Mouse (Mus musculus): ENCODE measurements around the gene Erich2.

Gene Erich2

GRCm38 (mm10) chr2:70562611-70562980, 54.0 kb downstream of the Erich2 start:
- in situ Hi-C loops (cut with MboI, MseI) = loop anchor here (5.0 kb wide), 3 partner anchors 340 to 435 kb away; no protein-coding TSS in a partner anchor

DNA sequence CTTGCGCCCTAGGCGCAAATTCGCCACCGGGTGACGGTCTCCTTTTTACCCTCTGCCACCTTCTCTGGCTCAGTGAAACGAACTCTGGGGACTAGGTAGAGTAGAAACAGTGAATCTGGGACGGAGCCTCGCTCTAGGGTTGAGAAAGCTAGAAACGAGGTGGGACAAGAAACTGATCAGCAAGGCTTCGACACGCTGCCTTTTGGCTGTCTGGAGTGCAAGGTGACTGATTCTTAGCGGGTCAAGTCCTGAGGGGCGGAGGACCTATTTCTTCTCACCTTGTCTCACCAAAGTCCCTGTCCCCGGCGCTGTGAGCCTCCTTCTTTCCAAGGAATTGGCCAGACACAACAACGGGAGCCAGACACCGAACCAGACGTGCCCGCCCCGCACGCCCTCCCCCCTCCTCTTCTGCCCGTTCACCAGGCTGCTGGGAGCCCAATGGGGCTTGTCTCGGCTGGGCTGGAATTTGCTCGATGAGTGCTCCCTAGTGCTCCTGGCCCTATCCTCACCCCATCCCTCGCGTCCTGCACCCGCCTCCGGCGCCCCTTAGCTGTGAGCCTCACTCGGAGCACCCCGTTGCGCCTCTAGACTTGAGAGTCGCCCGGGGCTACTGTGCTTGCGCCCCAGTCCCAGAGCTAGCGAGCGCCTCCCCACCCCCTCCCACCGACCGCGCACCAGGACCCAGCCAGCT, 54.5 kb downstream of the Erich2 start:
- in situ Hi-C loops (cut with MboI, MseI) = loop anchor here (5.0 kb wide), 3 partner anchors 341 to 436 kb away; no protein-coding TSS in a partner anchor

GRCm38 (mm10) chr2:70563721-70564645, 55.4 kb downstream of the Erich2 start:
- in situ Hi-C loops (cut with MboI, MseI) = loop anchor here (5.0 kb wide), 3 partner anchors 342 to 437 kb away; no protein-coding TSS in a partner anchor

- in situ Hi-C loops (cut with MboI, MseI) = loop anchor here (5.0 kb wide), 3 partner anchors 342 to 437 kb away; no protein-coding TSS in a partner anchor
These were observed 56.2 kb downstream of the Erich2 start for GRCm38 (mm10) chr2:70564646-70565315.

DNA sequence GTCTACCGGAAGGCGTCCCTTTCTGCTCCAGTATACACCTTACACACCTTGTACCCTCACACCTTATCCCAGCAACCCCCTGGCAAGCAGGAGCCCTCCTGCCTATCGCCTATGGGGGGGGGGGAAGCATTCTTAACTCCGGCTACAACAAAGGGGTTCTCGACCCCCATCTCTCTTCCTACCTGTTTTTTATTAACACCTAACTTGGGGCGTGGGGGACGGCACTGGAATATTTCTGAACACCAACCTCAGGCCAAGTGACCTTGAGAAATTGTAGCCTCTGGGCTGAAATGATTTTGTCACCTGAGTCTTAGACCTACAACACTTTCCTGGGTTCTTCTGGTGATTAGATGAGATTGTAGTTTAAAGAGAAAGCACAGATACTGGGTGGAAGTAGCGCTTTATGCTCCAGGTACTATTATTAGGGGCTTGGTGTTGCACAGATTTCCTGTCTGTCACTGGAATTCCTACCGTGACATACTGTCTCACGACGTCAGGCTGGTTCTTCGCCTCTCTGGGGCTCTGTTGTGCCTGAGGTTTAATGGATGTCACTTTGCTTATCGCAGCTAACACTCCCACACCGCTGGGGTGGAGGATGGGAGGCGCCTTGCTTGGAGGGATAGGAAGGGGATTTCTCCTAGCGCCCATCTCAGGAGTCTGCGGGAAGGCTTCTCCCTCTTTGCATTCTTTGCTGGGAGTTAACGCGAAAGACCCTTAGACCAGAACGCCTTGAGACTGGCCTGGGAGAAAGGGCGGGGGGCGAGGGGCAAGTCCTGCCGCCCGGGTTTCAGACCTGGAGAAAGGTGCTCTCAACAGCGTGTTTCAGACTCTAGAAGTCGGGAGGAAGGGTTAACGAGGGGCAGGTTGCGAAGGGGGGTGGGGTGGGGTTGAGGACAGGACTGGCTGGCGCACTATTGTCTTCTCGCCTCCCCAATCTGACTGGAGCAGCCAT, 57.3 kb downstream of the Erich2 start:
- in situ Hi-C loops (cut with MboI, MseI) = no loop called here

DNA sequence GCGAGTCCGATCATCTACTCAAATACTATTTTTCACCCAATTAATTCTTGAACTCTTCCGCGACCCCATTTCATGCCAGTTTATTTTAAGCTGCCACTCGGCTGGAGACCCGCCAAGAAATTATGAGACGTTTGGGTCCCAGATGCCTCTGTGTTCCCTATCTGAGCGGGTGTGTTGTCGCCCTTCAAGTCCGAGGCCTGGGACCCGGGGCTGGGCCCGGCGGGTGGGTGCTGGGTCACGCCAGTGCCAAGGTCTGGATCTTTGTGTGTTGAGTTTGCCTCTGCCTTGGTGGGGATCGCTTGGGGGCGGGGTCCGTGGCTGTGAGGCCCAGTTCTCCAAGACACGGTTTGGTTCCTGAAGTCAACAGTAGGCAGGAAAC, 58.0 kb downstream of the Erich2 start:
- in situ Hi-C loops (cut with MboI, MseI) = no loop called here

DNA sequence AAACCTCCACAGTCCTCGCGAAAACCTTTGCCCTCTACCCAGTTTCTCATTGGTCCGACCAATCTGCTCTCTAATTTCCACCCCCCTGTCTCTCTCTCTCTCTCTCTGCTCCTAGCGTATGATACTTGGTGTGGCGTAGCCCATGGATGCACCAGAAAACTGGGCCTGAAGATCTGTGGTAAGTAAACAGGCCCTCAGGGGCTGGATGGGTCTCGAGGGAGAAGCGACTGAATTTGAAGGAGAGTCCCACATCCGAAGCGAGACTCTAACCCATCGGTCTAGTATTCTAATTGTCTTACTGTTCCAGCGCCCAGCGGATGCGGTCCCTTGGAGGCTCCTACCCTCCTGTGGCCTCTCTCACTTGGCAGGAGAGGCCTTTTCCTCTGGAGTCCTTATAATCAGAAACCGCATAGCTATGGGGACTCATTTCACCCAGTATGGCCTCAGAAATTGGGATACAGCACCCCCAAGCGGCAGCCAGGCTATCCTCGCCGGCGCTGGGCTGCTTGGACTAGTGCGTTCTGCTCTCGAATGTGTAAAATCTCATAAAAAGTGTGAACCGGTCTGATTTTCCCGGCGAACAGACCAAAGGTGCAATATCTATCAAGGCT, 58.6 kb downstream of the Erich2 start:
- in situ Hi-C loops (cut with MboI, MseI) = no loop called here

GRCm38 (mm10) chr2:70567682-70568077, 59.1 kb downstream of the Erich2 start:
- in situ Hi-C loops (cut with MboI, MseI) = no loop called here

DNA sequence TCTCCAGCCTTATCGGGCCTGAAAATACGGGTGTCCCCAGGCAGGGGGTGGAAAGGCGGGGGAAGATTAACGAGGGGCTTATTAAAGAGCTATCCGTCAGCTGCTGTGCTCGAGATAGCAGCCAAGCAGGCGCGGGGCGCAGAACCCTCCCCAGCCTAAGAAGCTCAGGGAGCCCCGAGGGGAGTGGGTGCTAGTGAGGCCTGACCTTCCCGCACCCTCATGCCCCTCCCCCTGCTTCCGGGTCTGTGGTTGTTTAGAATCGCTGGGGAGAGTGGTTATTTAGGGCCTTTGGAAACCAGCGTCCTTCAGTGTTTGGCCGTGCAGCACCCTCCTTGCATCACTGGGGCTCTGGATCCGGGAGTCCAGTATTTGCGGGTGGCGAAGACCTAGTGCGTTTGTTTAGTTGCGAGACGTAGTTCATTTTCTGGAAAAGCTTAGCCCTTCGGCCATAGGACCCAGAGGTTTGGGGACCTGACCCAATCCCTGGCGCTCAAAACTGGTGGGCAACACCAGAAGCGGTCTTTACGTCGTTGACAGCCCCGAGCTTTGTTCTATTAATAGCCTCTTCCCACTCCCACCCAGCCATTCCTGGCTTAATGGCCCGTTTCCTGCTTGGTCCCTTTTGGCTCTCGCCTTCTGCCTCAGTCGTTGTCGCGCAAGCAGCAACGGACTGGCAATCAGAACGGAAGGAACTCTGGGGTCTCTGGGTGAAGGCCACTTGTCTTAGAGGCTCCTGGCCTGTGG, 59.8 kb downstream of the Erich2 start:
- in situ Hi-C loops (cut with MboI, MseI) = no loop called here

- in situ Hi-C loops (cut with MboI, MseI) = no loop called here
These were observed 63.1 kb downstream of the Erich2 start for GRCm38 (mm10) chr2:70571698-70572097.

DNA sequence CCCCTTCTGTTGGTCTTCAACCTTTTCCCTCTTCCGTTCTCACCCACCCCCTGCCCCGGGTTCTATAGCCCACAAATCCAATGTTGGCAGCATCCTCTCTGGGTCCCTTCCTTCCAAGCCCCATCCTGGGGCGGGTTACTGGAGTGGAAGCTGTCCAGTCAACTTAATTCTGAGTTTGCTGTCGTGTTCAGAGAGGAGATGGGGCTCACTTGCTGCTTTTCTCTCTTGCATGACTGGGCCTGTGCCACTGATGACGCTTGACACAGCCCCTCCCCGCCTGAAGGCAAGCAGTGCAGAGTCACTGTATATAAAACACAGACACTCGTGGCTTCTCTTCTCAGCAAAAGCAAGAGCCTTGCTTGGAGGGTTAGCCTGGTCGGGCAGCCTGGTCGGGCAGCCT, 63.6 kb downstream of the Erich2 start:
- in situ Hi-C loops (cut with MboI, MseI) = no loop called here

DNA sequence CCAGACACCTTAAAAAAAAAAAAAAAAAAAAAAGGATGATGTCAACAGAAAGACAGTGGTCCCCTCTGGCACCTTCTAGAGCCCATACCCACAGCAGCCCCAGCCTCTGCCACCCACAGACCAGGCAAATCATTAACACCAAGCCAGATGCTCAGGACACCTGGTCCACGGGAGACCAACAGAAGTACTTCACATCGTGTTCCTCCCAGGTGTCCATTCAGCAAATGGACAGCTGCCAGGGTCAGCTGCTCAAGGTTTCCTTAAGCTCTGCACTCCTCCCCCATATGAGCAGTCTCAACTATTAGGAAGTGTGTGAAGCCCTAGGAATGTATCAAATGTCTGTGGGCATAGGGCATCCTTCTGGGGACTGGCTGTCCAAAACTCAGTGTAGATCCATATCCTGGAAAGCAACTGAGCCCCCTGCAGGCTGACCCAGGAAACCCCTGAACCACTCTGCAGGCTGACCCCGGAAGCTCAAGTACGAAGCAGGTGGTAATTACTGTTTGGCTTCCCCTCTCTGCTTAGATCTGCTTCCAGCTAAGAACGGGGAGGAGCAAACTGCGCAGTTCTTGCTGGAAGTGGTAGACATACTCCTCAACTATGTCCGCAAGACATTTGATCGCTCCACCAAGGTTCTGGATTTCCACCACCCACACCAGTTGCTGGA, 65.1 kb downstream of the Erich2 start:
- in situ Hi-C loops (cut with MboI, MseI) = no loop called here

GRCm38 (mm10) chr2:70588200-70588599, 79.6 kb downstream of the Erich2 start:
- in situ Hi-C loops (cut with MboI, MseI) = loop anchor here in 1 of 2 experiments (10.0 kb wide), 1 partner anchor 1457 kb away; no protein-coding TSS in a partner anchor
